Mouse (Mus musculus) brown adipose tissue, adult 24 weeks (tissue): ENCODE measurements around the gene Npas3. TPM values are rescaled to one million over a fixed set of nuclear protein-coding genes. Genes with fewer than 3 reads are reported as not detected.

Experiments used
- H3K27ac ChIP-seq: fragments of 200-500 bp; replicated peaks from 2 replicates; pipeline ENCODE4 v1.5.1; 2012; ENCODE audit warnings: low read depth, mild to moderate bottlenecking, low read length
- H3K4me1 ChIP-seq: fragments of 200-500 bp; 2 replicates; pipeline ENCODE4 v1.6.1; 2012; ENCODE audit warnings: low read length, mixed read lengths; ENCODE audit not compliant: control insufficient read depth, insufficient read depth, insufficient read length
- H3K4me3 ChIP-seq: fragments of 200-500 bp; 2 replicates; pipeline ENCODE4 v1.5.1; 2012; ENCODE audit warnings: low read depth, mild to moderate bottlenecking, low read length, moderate library complexity; ENCODE audit not compliant: insufficient read depth
- polyA plus RNA-seq: library from polyadenylated mRNA; stranded (reverse); fragments of >200 nt; gene quantifications from 2 replicates; pipeline ENCODE4 v1.2.4, GENCODE M21; 2012; ENCODE audit not compliant: missing spikeins, insufficient read depth, insufficient read length

Gene Npas3
- polyA plus RNA-seq, 1 experiment = not detected

GRCm38 (mm10) chr12:53985851-53986842 lies 737.7 kb downstream of the Npas3 start:
- H3K4me3 ChIP-seq = no peak overlapping the region
- H3K4me1 ChIP-seq = no peaks in the 10 kb centered on the region
- no peak overlapping the region for H3K27ac ChIP-seq

DNA sequence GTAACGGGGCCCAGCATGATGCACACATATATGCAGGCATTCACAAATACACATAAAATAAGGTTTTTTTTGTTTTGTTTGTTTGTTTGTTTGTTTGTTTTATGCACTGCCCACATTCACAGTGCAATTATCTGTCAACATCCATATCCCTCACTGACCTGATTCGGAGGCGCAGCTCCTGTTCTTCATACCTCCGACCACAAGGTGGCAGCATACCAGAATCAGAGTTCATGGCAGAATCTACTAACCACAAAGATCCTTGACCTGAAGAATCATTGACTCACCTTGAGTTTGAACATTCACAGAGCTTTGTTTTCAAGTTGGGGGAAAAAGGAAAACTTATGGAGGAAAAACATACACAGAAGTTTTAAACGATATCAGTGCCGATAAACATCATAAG lies 743.9 kb downstream of the Npas3 start:
- Histone ChIP-seq H3K27ac (no peak overlapping the region), H3K4me3 (no peak overlapping the region), H3K4me1 (no peaks in the 10 kb centered on the region)

GRCm38 (mm10) chr12:53995710-53996109 lies 747.2 kb downstream of the Npas3 start:
- H3K27ac ChIP-seq = no peak overlapping the region
- H3K4me1 ChIP-seq = no peaks in the 10 kb centered on the region
- no peak overlapping the region for H3K4me3 ChIP-seq

DNA sequence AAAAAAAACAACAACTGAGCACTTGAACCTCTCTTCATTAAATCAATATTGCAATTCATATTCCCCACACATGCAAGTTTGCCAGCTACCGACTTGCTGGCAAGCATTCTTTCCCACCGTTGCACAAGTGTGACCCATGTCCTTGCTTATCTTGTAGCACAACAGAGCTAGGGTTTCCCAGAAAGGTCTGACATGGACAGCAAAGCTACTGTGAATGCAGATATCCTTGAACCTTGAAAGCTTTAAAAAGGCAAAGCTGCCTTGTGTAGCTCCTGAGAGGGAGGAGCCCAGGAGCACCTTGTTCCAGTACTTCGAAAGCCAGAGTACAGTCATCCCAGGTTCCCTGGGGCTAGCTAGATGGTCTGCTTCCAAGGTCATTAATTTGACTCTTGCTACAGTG lies 748.7 kb downstream of the Npas3 start:
- no peaks in the 10 kb centered on the region for H3K4me1 ChIP-seq
- H3K27ac ChIP-seq = no peak overlapping the region
- H3K4me3 ChIP-seq = no peak overlapping the region

DNA sequence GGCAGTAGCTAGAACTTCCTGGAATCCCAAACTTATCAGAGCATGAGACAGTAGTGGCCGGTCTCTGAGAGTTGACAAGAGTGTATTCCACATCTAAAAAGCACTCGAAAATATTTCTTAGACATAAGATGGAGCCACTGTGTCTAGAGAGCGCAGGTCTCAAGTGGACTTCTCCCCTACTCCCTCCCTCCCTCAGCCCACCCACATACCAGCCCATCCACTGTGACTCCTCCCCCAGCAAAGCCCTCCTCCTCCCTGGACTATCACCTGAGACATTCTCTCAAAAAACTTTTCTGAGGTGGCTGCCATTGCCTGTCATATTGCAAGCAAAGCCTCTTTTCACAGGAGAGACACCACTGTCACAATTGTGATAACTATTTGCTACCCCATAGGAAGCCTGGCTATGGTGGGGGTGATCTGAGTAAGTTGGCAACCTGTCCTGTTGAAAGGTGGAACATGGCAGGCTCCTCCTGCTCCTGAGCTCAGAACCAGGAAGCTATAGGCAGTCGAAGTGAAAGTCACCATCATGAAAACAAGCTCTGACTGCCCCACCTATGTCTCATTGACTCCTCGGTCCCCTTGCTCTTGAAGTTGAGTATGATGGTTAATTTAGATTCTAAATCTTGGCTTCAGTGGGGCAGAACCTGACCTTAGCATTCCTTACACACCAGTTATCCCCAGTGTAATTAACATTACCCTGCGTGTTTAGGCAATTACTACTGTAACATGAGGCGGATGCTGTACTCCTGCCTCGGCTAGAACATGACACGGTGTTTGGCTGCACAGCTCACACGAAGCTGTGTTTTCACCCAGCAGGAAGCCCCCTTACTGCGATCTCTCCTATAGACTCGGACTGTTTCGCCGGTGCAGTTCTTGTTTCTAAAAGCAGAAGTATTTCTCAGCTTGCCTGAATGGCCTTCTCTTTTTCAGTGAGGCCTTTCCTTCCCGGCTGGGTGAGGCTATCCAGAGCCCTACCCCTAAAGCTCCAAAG lies 751.5 kb downstream of the Npas3 start:
- Histone ChIP-seq H3K4me3 (no peak overlapping the region), H3K27ac (no peak overlapping the region)

DNA sequence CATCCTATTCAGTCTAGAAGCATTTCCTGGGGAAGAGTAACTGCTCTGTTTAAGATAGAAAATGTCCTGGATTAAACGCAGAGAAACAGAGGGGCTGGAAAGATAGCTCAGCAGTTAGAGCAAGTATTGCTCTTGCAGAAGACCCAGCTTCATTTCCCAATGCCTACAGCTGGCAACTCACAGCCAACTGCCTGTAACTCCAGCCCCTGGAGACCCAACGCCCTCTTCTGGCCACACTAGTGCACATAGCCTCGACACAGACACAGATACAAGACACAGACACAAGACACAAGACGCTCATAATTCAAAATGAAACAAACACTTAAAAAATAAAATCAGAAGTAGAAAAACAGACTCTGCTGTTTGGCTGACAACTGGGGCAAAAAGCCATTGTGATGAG lies 754.0 kb downstream of the Npas3 start:
- no peak overlapping the region for H3K4me3 ChIP-seq
- no peak overlapping the region for H3K27ac ChIP-seq
- H3K4me1 ChIP-seq = no peaks in the 10 kb centered on the region

More for the DNA sequence above, 751.5 kb downstream of the Npas3 start:
- no peaks in the 10 kb centered on the region for H3K4me1 ChIP-seq

DNA sequence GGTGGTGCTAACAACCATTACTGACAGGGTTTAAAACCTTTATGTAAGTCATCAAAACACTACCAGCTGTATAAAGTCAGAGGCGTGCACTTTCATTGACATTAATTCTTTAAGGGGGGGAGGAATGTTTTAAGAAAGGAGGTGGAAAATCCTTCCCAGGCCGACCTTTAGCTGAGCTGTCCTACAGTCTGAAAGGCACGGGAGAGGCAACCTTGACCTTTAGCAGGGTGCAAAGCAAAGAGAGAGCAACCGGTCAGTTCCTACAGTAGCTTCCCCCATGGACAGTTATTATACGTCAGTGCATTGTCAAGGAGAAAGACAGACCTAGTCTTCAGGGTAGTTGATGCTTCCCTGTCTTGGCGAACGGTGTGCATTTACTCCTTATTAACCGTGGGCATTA lies 756.1 kb downstream of the Npas3 start:
- H3K4me3 ChIP-seq = no peak overlapping the region
- H3K27ac ChIP-seq = no peak overlapping the region
- no peaks in the 10 kb centered on the region for H3K4me1 ChIP-seq

GRCm38 (mm10) chr12:54005546-54005945 lies 757.1 kb downstream of the Npas3 start:
- no peaks in the 10 kb centered on the region for H3K4me1 ChIP-seq
- H3K4me3 ChIP-seq = no peak overlapping the region
- H3K27ac ChIP-seq = no peak overlapping the region

DNA sequence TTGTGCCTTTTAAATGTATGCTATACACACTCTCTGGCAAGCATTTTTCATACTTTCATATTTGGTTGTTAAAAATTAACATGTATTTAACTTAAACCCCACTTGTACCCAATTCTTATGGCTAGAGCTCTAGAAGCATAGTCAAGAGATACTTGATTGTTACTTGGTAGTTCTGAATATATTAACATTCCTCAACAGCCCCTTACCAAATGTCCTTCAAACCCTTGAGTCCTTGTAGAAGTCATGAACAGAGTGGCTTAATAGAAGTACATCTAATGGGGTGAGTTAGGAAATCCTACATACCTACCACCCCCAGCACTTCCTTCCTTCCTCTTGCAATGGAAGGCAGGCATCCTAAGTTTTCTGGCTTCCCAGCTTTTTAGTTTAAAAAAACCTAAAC lies 766.8 kb downstream of the Npas3 start:
- Histone ChIP-seq H3K4me3 (no peak overlapping the region), H3K27ac (no peak overlapping the region), H3K4me1 (no peaks in the 10 kb centered on the region)

DNA sequence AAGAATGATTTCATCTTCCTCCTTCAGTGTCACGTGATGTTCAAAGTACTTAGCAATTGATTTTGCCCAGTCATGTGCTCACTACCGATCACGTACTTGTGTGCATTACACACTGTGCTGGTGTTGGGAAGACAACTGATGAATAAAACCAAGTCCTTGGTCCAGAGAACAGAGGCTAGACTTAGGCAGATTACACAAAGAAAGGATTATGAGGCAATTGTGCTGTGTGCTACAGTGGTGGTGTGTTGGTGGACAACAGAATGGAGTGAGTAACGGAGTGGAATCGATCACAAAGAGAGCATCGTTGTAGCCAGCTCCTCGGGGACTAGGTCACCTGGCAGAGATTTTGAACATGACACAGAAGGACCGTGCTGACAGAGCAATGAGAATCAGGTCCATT lies 769.5 kb downstream of the Npas3 start:
- Histone ChIP-seq H3K4me3 (no peak overlapping the region), H3K27ac (no peak overlapping the region), H3K4me1 (no peaks in the 10 kb centered on the region)

DNA sequence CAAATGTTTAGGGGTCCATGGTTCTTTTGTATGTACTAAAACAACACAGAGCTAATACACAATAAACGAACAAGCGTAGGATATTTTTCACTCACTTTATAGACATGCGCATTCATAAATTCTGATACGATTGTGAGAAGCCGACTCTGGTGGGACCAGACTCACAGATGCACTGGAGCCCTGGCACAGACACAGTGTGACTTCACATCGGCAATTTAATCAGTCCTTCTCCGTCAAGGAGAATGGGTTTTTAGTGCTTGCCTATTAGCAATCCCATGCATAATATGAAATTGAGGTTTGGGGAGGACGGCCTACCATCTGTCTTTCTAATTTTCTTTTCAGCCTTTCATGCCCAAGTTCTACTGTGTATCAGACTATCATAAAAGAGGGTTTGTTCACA lies 771.5 kb downstream of the Npas3 start:
- H3K27ac ChIP-seq = no peak overlapping the region
- no peak overlapping the region for H3K4me3 ChIP-seq
- H3K4me1 ChIP-seq = no peaks in the 10 kb centered on the region

DNA sequence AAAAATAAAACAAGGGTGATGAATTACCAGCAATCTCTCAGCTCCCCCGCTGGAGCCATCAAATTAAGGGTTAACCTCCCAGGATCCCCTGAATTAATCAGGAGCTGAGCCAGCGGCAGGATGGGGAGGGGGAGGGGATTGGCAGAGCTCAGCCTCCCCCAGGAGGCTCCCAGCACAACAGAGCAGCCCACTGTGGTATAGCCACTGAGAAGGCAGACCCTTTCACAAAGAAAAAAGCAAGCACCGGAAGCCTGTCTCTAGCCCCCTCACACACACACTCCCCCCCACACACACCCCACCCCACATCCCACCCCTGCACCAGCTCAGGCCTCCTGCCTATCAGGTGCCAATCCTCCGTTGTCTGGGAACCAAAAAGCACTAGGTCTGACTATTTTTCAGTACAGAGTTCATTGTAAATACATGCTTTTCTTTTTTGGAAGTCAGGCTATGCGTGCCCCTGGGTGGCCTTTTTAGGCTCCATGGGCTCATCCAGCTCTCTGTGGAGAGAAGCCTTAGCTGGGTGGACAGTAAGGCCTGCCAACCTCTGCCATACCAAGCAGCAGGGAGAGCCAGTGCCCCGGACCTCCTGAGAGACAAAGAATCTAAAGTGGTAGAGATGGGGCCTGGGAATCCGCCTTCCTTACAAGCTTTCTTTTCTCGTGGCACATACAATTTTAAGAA lies 786.3 kb downstream of the Npas3 start:
- Histone ChIP-seq H3K27ac (no peak overlapping the region), H3K4me1 (no peaks in the 10 kb centered on the region), H3K4me3 (no peak overlapping the region)

GRCm38 (mm10) chr12:54037602-54038001 lies 789.1 kb downstream of the Npas3 start:
- H3K4me1 ChIP-seq = no peaks in the 10 kb centered on the region
- H3K27ac ChIP-seq = no peak overlapping the region
- H3K4me3 ChIP-seq = no peak overlapping the region

- Histone ChIP-seq H3K4me3 (no peak overlapping the region), H3K27ac (no peak overlapping the region)
Observed at GRCm38 (mm10) chr12:54042996-54043544, 794.6 kb downstream of the Npas3 start.

More at GRCm38 (mm10) chr12:54042996-54043544, 794.6 kb downstream of the Npas3 start:
- no peaks in the 10 kb centered on the region for H3K4me1 ChIP-seq
